Mouse (Mus musculus) hindbrain, embryonic 14.5 days (tissue): Measurements from ENCODE around the gene Tmem62. TPM values are rescaled to one million over a fixed set of nuclear protein-coding genes. Genes with fewer than 3 reads are reported as not detected.
"Not testable (repeated sequence)": the region's sequence is repeated elsewhere in the genome, so short reads cannot be mapped to it uniquely, and the experiment has no call there.

ENCODE experiments used
- ATAC-seq: fragments of 200-750 bp; cut with Nextera tagmentation; 2 replicates; pipeline ENCODE4 v1.8.0; 2017; ENCODE audit warnings: moderate number of reproducible peaks, mild to moderate bottlenecking, moderate TSS enrichment, moderate library complexity; ENCODE audit not compliant: low FRiP score
- DNase-seq: peaks from one replicate; pipeline ENCODE4 v3.0.0-alpha.2; 2015; ENCODE audit warnings: low spot score
- H3K27ac ChIP-seq: fragments of 300-500 bp; sonication (generic); 2 replicates; pipeline ENCODE4 v1.5.1; 2014; ENCODE audit warnings: mild to moderate bottlenecking, moderate library complexity
- H3K27me3 ChIP-seq: fragments of 300-500 bp; sonication (generic); 2 replicates; pipeline ENCODE4 v1.6.1; 2014; ENCODE audit warnings: mild to moderate bottlenecking, low read length, mixed read lengths; ENCODE audit not compliant: control insufficient read depth, insufficient read depth
- H3K36me3 ChIP-seq: fragments of 300-500 bp; sonication (generic); replicated peaks from 2 replicates; pipeline ENCODE4 v1.6.1; 2014; ENCODE audit not compliant: control insufficient read depth, insufficient read depth
- H3K4me1 ChIP-seq: fragments of 300-500 bp; sonication (generic); replicated peaks from 2 replicates; pipeline ENCODE4 v1.6.1; 2014; ENCODE audit warnings: antibody characterized with exemption, low read length, mixed read lengths; ENCODE audit not compliant: control insufficient read depth, insufficient read depth
- H3K4me2 ChIP-seq: fragments of 300-500 bp; sonication (generic); replicated peaks from 2 replicates; pipeline ENCODE4 v1.6.1; 2014; ENCODE audit warnings: mild to moderate bottlenecking, moderate library complexity
- H3K4me3 ChIP-seq: fragments of 300-500 bp; sonication (generic); replicated peaks from 2 replicates; pipeline ENCODE4 v1.5.1; 2014; ENCODE audit warnings: mild to moderate bottlenecking, low read length
- H3K9ac ChIP-seq: fragments of 300-500 bp; sonication (generic); 2 replicates; pipeline ENCODE4 v1.6.1; 2014
- H3K9me3 ChIP-seq: fragments of 300-500 bp; sonication (generic); 2 replicates; pipeline ENCODE4 v1.6.1; 2016; ENCODE audit warnings: low read length; ENCODE audit not compliant: control insufficient read depth
- WGBS: fragments of 180-500 bp; shearing (Covaris S2); extraction: QIAGEN DNeasy Blood & Tissue Kit; methylation state at CpG from one replicate; pipeline ENCODE4 v1.1.7; 2014; 5-methylcytosine and 5-hydroxymethylcytosine counted together
- polyA plus RNA-seq: library from polyadenylated mRNA; unstranded; fragments of >200 nt; fragmentation: Nextera tagmentation; extraction: Ambion mirVana; gene quantifications from 2 replicates; pipeline ENCODE4 v1.2.1, GENCODE M21; 2014

The Tmem62 gene
- polyA plus RNA-seq, 1 experiment from 2014 or later, result 18.5 TPM

DNA sequence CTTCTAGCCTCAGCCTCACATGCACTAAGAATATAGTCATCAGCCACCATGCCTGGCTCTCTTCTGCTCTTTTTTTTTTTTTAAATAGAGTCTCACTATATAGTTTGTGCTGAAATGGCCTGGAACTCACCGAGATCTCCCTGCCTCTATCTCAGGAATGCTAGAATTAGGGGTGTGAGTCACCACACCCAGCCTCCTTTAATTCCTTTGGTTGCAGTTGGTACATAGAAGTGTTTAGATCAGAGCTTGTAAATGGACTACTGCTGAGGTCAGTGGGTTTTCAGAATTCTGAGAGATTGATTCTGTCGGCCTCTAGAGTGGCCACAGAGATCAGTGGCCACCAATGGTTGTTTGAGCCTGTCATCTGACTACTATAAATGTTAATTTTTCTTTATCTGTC is 4.0 kb downstream of the Tmem62 start:
- H3K9ac ChIP-seq, result no peak overlapping the region
- DNase-seq (no peak), ATAC-seq (no peak)
- 0 out of 2 replicates have a peak, but pooled peaks cover 6% of the 10 kb centered on the region for H3K4me1 ChIP-seq
- no peak overlapping the region for H3K4me2 ChIP-seq
- H3K27me3 ChIP-seq, result no peaks in the 10 kb centered on the region
- H3K27ac ChIP-seq, result no peak overlapping the region
- no peak overlapping the region for H3K4me3 ChIP-seq
- peaks cover 21% of the 10 kb centered on the region for H3K36me3 ChIP-seq
- H3K9me3 ChIP-seq, result no peaks in the 10 kb centered on the region
- WGBS, result 69% methylated on average over 2 of the region's 2 CpGs

DNA sequence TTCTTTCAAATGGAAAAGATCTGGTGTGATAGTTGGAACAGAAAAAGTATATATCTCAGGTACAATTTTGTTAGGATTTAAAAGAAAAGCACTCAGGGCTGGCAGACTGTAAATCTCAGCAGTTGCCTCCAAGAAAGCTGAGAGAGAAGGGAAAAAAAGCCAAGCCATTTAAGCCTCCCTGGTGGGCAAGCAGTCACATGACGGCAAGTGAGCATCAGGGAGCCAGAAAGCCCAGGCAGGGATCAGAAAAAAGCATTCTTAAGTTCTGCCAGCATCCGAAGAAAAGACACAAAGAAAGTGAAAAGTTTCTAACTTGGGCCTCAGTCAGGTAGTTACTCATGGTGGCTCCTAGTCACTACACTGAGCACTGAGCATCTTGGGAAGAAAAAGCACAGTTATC is 6.8 kb downstream of the Tmem62 start:
- H3K27ac ChIP-seq, result no peak overlapping the region
- no peaks in the 10 kb centered on the region for H3K27me3 ChIP-seq
- H3K36me3 ChIP-seq, result peaks cover 33% of the 10 kb centered on the region
- no peak overlapping the region for H3K9ac ChIP-seq
- H3K4me2 ChIP-seq, result no peak overlapping the region
- DNase-seq (no peak), ATAC-seq (no peak)
- no peaks in the 10 kb centered on the region for H3K9me3 ChIP-seq
- H3K4me1 ChIP-seq, result no peaks in the 10 kb centered on the region
- H3K4me3 ChIP-seq, result no peak overlapping the region
- WGBS, result 10% methylated on average over 2 of the region's 2 CpGs

DNA sequence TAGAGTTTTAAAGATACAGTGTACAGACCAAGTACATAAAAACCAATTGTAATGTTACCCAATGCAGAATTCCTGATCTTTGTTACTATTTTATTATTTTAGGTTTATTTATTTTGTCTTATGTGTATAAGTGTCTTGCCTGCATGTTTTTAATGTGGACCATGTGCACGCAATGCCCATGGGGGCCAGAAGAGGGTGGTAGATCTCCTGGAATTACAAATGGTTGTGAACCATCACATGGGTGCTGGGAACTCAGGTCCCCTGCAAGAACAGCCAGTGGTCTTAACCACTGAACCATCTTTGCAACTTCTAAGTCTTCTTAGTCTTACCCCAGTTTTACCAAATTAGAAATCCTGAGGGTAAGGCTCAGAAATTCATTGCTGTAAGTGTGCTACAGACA is 8.4 kb downstream of the Tmem62 start:
- Histone ChIP-seq H3K4me3 (no peak overlapping the region), H3K4me1 (no peaks in the 10 kb centered on the region), H3K27me3 (no peaks in the 10 kb centered on the region), H3K4me2 (no peak overlapping the region), H3K27ac (no peak overlapping the region), H3K36me3 (peaks cover 28% of the 10 kb centered on the region), H3K9ac (no peak overlapping the region), H3K9me3 (no peaks in the 10 kb centered on the region)
- DNase-seq, result no peak
- 88% methylated on average over 1 of the region's 1 CpGs for WGBS
- ATAC-seq, result no peak

DNA sequence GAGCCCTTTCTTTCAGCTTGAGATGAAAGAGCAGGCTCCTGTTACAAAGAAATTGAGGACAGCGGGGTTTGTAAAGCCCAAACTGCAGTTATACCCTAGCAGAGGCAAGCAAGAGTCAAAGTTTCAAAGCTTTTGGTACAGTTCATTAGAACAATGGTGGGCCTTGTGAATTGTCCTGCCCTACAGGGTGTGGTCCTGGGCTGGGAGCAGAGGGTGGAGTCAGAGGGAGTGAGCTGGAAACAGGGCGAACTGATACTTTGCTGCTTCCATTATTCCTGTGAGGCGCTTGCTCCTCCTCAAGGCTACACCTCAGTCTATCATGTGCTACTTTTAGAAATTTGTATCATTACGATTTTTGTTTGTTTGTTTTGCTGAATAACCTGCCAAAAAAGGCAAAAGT is 14.4 kb downstream of the Tmem62 start:
- no peak overlapping the region for H3K4me3 ChIP-seq
- H3K27me3 ChIP-seq, result no peaks in the 10 kb centered on the region
- DNase-seq, result no peak
- H3K36me3 ChIP-seq, result peaks cover 25% of the 10 kb centered on the region
- H3K4me1 ChIP-seq, result no peaks in the 10 kb centered on the region
- no peak overlapping the region for H3K9ac ChIP-seq
- 77% methylated on average over 4 of the region's 4 CpGs for WGBS
- no peak overlapping the region for H3K27ac ChIP-seq
- H3K9me3 ChIP-seq, result no peaks in the 10 kb centered on the region
- H3K4me2 ChIP-seq, result no peak overlapping the region
- no peak for ATAC-seq

DNA sequence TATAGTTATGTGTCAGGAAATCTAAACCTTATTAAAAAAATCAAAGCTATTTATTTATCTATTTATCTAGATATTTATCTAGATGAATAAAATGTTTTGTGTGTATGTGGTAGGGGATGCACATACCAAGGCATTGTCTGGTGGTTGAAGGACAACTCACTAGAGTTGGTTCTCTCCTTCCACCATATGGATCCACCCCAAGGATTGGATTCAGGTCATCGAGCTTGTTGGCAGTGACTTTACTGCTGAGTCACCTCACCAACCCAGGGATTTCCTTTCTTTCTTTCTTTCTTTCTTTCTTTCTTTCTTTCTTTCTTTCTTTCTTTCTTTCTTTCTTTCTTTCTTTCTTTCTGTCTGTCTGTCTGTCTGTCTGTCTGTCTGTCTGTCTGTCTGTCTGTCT is 19.8 kb downstream of the Tmem62 start:
- not testable (repeated sequence) for ATAC-seq, H3K27me3 ChIP-seq, H3K9ac ChIP-seq, DNase-seq, H3K9me3 ChIP-seq, H3K4me1 ChIP-seq, H3K27ac ChIP-seq, H3K4me3 ChIP-seq, H3K4me2 ChIP-seq
- 85% methylated on average over 1 of the region's 1 CpGs for WGBS
- peaks cover 16% of the 10 kb centered on the region; the same call in 1 of the 2 replicates for H3K36me3 ChIP-seq

DNA sequence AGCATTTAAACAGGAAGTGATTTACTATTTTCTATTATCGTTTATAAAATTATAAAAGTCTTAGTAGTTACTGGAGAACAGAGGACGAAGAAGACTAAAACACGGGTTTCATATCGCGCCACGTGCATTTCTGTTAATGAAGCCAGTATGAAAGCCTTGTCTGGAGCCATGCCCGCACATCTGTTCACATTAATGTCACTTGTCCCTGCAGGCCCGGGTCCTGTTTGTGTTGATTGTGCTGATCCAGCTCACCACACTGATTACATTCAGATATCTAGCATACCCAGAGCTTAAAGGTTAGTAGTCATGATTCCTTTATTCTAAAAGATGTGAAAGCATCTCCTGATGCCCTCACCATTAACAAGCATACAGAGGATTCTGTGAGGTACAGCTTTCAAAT is 22.0 kb downstream of the Tmem62 start:
- no peak overlapping the region for H3K4me2 ChIP-seq
- ATAC-seq (no peak), DNase-seq (peak; percentile 26)
- 0 out of 2 replicates have a peak, but pooled peaks cover 2% of the 10 kb centered on the region for H3K36me3 ChIP-seq
- no peaks in the 10 kb centered on the region for H3K9me3 ChIP-seq
- no peak overlapping the region for H3K9ac ChIP-seq
- no peaks in the 10 kb centered on the region for H3K27me3 ChIP-seq
- no peak overlapping the region for H3K27ac ChIP-seq
- WGBS, result 91% methylated on average over 8 of the region's 8 CpGs
- H3K4me3 ChIP-seq, result no peak overlapping the region
- no peaks in the 10 kb centered on the region for H3K4me1 ChIP-seq

DNA sequence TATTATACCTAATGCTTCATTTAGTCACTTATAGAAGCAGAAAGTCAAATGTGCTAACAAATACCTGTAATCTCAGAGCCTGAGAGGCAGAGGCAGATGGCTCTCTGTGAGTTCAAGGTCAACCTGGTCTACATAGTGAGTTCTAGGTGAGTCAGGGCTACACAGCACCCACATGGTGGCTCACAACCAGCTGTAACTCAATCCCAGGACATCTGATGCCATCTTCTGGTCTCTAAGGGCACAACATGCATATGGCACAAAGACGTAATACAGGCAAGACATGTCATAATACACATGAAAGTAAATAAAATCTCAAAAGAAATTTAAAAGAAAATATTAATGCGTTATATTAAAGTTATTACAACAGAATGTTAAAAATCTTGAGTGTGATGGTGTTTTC is 26.8 kb downstream of the Tmem62 start:
- H3K9me3 ChIP-seq, result no peaks in the 10 kb centered on the region
- no peaks in the 10 kb centered on the region for H3K27me3 ChIP-seq
- no peak overlapping the region for H3K27ac ChIP-seq
- WGBS, result 72% methylated on average over 2 of the region's 2 CpGs
- H3K4me2 ChIP-seq, result no peak overlapping the region
- no peak overlapping the region for H3K4me3 ChIP-seq
- no peaks in the 10 kb centered on the region for H3K4me1 ChIP-seq
- no peak overlapping the region for H3K9ac ChIP-seq
- no peak for DNase-seq
- ATAC-seq, result no peak
- H3K36me3 ChIP-seq, result no peaks in the 10 kb centered on the region

DNA sequence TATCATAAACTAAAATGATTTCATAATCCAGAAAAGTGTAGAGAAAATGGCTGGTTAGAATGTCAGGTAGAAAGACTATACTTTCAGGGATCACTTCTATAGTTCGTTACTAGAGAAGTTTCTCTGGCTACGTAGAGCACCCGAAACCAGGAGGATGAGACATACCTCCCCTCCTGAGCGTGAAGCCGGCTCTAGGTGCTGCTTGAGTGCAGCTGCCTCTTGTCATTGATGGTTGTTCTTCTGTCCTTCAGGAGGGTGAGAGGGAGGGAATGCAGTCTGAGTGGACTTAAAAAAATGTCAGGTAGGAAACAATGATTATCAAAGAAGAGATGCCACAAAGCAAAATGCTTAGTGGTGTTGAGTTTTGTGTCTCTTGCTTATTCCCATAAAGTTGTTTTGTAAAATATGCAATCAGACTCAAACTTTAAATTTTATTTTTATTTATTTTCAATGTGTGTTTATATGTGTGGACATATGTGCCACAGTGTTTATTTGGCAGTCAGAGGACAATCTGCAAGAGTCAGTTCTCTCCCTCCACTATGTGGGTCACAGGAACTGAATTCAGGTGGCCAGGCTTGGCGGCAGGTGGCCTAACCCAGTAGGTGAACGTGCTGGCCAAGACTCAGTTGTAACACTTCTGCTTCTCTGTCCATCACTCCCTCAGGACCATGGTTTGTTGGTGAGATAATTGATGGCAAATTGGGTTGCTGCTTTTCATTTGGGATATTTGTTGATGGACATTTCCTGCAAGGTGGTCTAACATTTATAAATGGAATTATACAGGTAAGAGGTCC is 27.4 kb downstream of the Tmem62 start:
- no peaks in the 10 kb centered on the region for H3K27me3 ChIP-seq
- H3K27ac ChIP-seq, result no peak overlapping the region
- no peak overlapping the region for H3K9ac ChIP-seq
- H3K4me1 ChIP-seq, result peaks cover 5% of the 10 kb centered on the region
- no peak overlapping the region for H3K4me3 ChIP-seq
- H3K9me3 ChIP-seq, result no peaks in the 10 kb centered on the region
- ATAC-seq (no peak), DNase-seq (no peak)
- WGBS, result 86% methylated on average over 7 of the region's 7 CpGs
- H3K36me3 ChIP-seq, result no peaks in the 10 kb centered on the region
- H3K4me2 ChIP-seq, result no peak overlapping the region

DNA sequence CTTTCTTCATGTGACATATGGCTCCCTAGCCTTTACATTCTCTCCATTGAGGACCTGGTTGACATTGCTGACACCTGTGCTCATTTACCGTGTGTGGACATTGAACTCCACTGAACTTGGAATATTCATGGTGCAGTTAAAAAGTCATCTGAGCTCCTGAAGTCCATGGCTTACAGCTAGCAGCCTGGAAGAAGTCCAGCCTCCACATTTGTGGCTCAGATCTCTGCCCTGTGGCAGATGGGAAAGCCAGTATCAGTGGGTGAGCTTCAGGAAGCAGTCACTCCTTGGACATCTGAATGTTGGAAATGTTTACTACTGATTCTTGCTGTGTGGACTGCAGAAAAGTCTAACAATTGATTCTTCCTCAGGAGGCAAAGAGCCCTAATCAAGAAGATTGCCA is 30.2 kb downstream of the Tmem62 start:
- ATAC-seq, result no peak
- no peak for DNase-seq
- WGBS, result 91% methylated on average over 1 of the region's 1 CpGs
- Histone ChIP-seq H3K27ac (no peak overlapping the region), H3K9me3 (no peaks in the 10 kb centered on the region), H3K27me3 (no peaks in the 10 kb centered on the region), H3K4me3 (no peak overlapping the region), H3K9ac (no peak overlapping the region), H3K4me1 (peaks cover 10% of the 10 kb centered on the region), H3K4me2 (no peak overlapping the region), H3K36me3 (peaks cover 20% of the 10 kb centered on the region)
